Mouse (Mus musculus) liver, embryonic 11.5 days (tissue): ENCODE results near the gene Ikzf1. TPM values are rescaled to one million over a fixed set of nuclear protein-coding genes. Genes with fewer than 3 reads are reported as not detected.

Source experiments
- ATAC-seq: fragments of 200-750 bp; cut with Nextera tagmentation; replicated peaks from 2 replicates; pipeline ENCODE4 v1.8.0; 2017; ENCODE audit warnings: moderate number of reproducible peaks, mild to moderate bottlenecking, moderate TSS enrichment, moderate library complexity; ENCODE audit not compliant: low FRiP score
- DNase-seq: peaks from one replicate; pipeline ENCODE4 v3.0.0-alpha.2; 2017; ENCODE audit warnings: low spot score
- H3K27ac ChIP-seq: fragments of 300-500 bp; sonication (generic); 2 replicates; pipeline ENCODE4 v1.5.1; 2014; ENCODE audit warnings: mild to moderate bottlenecking, low read depth, low read length, control low read depth
- H3K27me3 ChIP-seq: fragments of 300-500 bp; sonication (generic); replicated peaks from 2 replicates; pipeline ENCODE4 v1.6.1; 2014; ENCODE audit warnings: low read length, mixed read lengths; ENCODE audit not compliant: control insufficient read depth, insufficient read depth
- H3K36me3 ChIP-seq: fragments of 300-500 bp; sonication (generic); 2 replicates; pipeline ENCODE4 v1.6.1; 2014; ENCODE audit warnings: mild to moderate bottlenecking, low read length, moderate library complexity, mixed read lengths; ENCODE audit not compliant: control insufficient read depth, insufficient read depth
- H3K4me1 ChIP-seq: fragments of 300-500 bp; sonication (generic); replicated peaks from 2 replicates; pipeline ENCODE4 v1.6.1; 2014; ENCODE audit warnings: low read length, mixed read lengths; ENCODE audit not compliant: control insufficient read depth, insufficient read depth
- H3K4me2 ChIP-seq: fragments of 300-500 bp; sonication (generic); 2 replicates; pipeline ENCODE4 v1.6.1; 2014; ENCODE audit warnings: mild to moderate bottlenecking, control low read depth, moderate library complexity
- H3K4me3 ChIP-seq: fragments of 300-500 bp; sonication (generic); 2 replicates; pipeline ENCODE4 v1.5.1; 2014; ENCODE audit warnings: low read depth, low read length, control low read depth
- H3K9ac ChIP-seq: fragments of 300-500 bp; sonication (generic); 2 replicates; pipeline ENCODE4 v1.6.1; 2014; ENCODE audit warnings: low read depth, low read length, control low read depth
- H3K9me3 ChIP-seq: fragments of 300-500 bp; sonication (generic); 2 replicates; pipeline ENCODE4 v1.6.1; 2016; ENCODE audit warnings: low read length, inconsistent platforms, mixed read lengths; ENCODE audit not compliant: control insufficient read depth
- WGBS: fragments of 180-500 bp; shearing (Covaris S2); extraction: QIAGEN DNeasy Blood & Tissue Kit; methylation state at CpG from one replicate; pipeline ENCODE4 v1.1.7; 2014; 5-methylcytosine and 5-hydroxymethylcytosine counted together
- polyA plus RNA-seq: library from polyadenylated mRNA; unstranded; fragments of >200 nt; fragmentation: Nextera tagmentation; extraction: Ambion mirVana; gene quantifications from 2 replicates; pipeline ENCODE4 v1.2.1, GENCODE M21; 2014

The Ikzf1 gene
- polyA plus RNA-seq, 1 experiment from 2014 or later = 105 TPM

- H3K36me3 ChIP-seq = no peaks in the 10 kb centered on the region
- no peaks in the 10 kb centered on the region for H3K27me3 ChIP-seq
- H3K4me3 ChIP-seq = no peak overlapping the region
- H3K9me3 ChIP-seq = no peaks in the 10 kb centered on the region
- no peak overlapping the region for H3K9ac ChIP-seq
- H3K4me1 ChIP-seq = peaks cover 50% of the 10 kb centered on the region
- H3K4me2 ChIP-seq = no peak overlapping the region
- peak; percentile 1; the same call in 1 of the 2 replicates for ATAC-seq
- no peak for DNase-seq
- 36% methylated on average over 3 of the region's 3 CpGs for WGBS
- H3K27ac ChIP-seq = peak overlapping the region; percentile 90
These were observed 135.9 kb downstream of the Ikzf1 start for GRCm38 (mm10) chr11:11820737-11821136.

DNA sequence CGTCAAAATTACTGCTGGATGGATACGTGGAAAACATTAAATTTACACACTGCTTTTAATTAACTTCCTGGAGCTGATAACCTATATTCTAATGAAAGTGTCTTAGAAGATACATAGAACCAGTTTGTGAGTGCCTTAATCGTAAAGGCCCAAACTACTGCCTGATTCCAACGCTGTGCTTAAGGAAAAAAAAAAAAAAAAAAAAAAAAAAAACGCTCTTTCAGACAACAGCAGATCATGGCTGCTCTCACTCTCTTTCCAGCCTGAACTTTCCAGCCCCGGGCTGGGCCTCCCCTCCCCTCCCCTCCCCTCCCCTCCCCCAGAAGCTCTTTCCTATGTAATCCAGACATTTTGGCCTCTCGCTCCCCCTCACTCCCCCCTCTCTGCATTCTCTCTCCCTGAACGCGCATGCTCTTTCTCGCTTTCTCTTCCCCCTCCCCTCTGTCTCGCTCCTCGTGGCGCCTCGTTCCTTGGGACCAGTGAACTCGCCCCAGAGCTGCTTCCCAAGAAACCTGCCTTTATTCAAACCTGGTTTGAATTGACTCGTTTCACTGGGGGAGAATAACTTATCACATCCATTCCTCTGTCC is 136.7 kb downstream of the Ikzf1 start:
- Histone ChIP-seq H3K9me3 (no peaks in the 10 kb centered on the region), H3K4me1 (peaks cover 47% of the 10 kb centered on the region), H3K27me3 (no peaks in the 10 kb centered on the region), H3K27ac (peak overlapping the region; percentile 90), H3K4me3 (no peak overlapping the region), H3K4me2 (peak overlapping the region; percentile 51), H3K36me3 (no peaks in the 10 kb centered on the region), H3K9ac (peak overlapping the region; percentile 61)
- ATAC-seq = peak; percentile 44
- peak; percentile 74 for DNase-seq
- WGBS = 13% methylated on average over 16 of the region's 16 CpGs

Other genes starting within 250 kb of the Ikzf1 start
- gene Spata48, start 222.9 kb upstream of the Ikzf1 start, polyA plus RNA-seq = 0.69 and 0.99 TPM in 2 replicates
- gene Zpbp, start 222.6 kb upstream of the Ikzf1 start, polyA plus RNA-seq = 0.69 and 0.80 TPM in 2 replicates
- not detected in 2 replicates for gene 4930512M02Rik, start 57.2 kb upstream of the Ikzf1 start, polyA plus RNA-seq
- 122 and 151 TPM in 2 replicates for gene Fignl1, start 124.0 kb downstream of the Ikzf1 start, polyA plus RNA-seq
- 15.9 and 17.2 TPM in 2 replicates for gene Ddc, start 213.1 kb downstream of the Ikzf1 start, polyA plus RNA-seq